Mouse (Mus musculus): Measurements from ENCODE around the gene Kif24. TPM values are rescaled to one million over a fixed set of nuclear protein-coding genes. Genes with fewer than 3 reads are reported as not detected.

Gene Kif24
- polyA plus RNA-seq, 1 experiment from 2014 or later = 9.1 TPM

- Histone ChIP-seq H3K4me3 (no peak overlapping the region), H3K36me3 (no peaks in the 10 kb centered on the region), H3K9me3 (no peaks in the 10 kb centered on the region), H3K27me3 (ENCODE audit: insufficient read depth, poor library complexity, severe bottlenecking) (peaks cover 83% of the 10 kb centered on the region), H3K27ac (no peak overlapping the region), H3K4me1 (peaks cover 36% of the 10 kb centered on the region)
- no peak for DNase-seq (ENCODE audit: low spot score)
- 55% methylated on average over 8 of the region's 8 CpGs for WGBS
These were observed 34.9 kb upstream of the Kif24 start for GRCm38 (mm10) chr4:41499619-41500018.

GRCm38 (mm10) chr4:41498921-41499391 is 34.3 kb upstream of the Kif24 start:
- H3K27me3 ChIP-seq (ENCODE audit: insufficient read depth, poor library complexity, severe bottlenecking) = peaks cover 87% of the 10 kb centered on the region
- peaks cover 36% of the 10 kb centered on the region for H3K4me1 ChIP-seq
- DNase-seq (ENCODE audit: low spot score) = no peak
- H3K9me3 ChIP-seq = no peaks in the 10 kb centered on the region
- peak overlapping the region; percentile 56 for H3K4me3 ChIP-seq
- H3K36me3 ChIP-seq = no peaks in the 10 kb centered on the region
- no peak overlapping the region for H3K27ac ChIP-seq
- 2% methylated on average over 43 of the region's 43 CpGs for WGBS

- H3K4me3 ChIP-seq = peak overlapping the region; percentile 56
- no peaks in the 10 kb centered on the region for H3K9me3 ChIP-seq
- H3K4me1 ChIP-seq = peaks cover 35% of the 10 kb centered on the region
- 7% methylated on average over 72 of the region's 72 CpGs for WGBS
- H3K36me3 ChIP-seq = no peaks in the 10 kb centered on the region
- DNase-seq (ENCODE audit: low spot score) = no peak
- H3K27ac ChIP-seq = 0 out of 2 replicates have a peak overlapping the region, but pooled peaks have one; percentile 52
- H3K27me3 ChIP-seq (ENCODE audit: insufficient read depth, poor library complexity, severe bottlenecking) = peaks cover 94% of the 10 kb centered on the region
These were observed 33.5 kb upstream of the Kif24 start for GRCm38 (mm10) chr4:41497995-41498845.

GRCm38 (mm10) chr4:41497579-41497978 is 32.9 kb upstream of the Kif24 start:
- 0 out of 2 replicates have a peak overlapping the region, but pooled peaks have one; percentile 52 for H3K27ac ChIP-seq
- peaks cover 29% of the 10 kb centered on the region for H3K4me1 ChIP-seq
- 1% methylated on average over 34 of the region's 34 CpGs for WGBS
- H3K36me3 ChIP-seq = no peaks in the 10 kb centered on the region
- peaks cover 94% of the 10 kb centered on the region for H3K27me3 ChIP-seq (ENCODE audit: insufficient read depth, poor library complexity, severe bottlenecking)
- peak overlapping the region; percentile 56 for H3K4me3 ChIP-seq
- no peaks in the 10 kb centered on the region for H3K9me3 ChIP-seq
- DNase-seq (ENCODE audit: low spot score) = no peak

GRCm38 (mm10) chr4:41497046-41497445 is 32.4 kb upstream of the Kif24 start:
- 35% methylated on average over 5 of the region's 5 CpGs for WGBS
- H3K27ac ChIP-seq = no peak overlapping the region
- no peaks in the 10 kb centered on the region for H3K36me3 ChIP-seq
- DNase-seq (ENCODE audit: low spot score) = no peak
- peaks cover 89% of the 10 kb centered on the region for H3K27me3 ChIP-seq (ENCODE audit: insufficient read depth, poor library complexity, severe bottlenecking)
- no peaks in the 10 kb centered on the region for H3K9me3 ChIP-seq
- H3K4me3 ChIP-seq = no peak overlapping the region
- H3K4me1 ChIP-seq = peaks cover 24% of the 10 kb centered on the region

GRCm38 (mm10) chr4:41495850-41496249 is 31.2 kb upstream of the Kif24 start:
- Histone ChIP-seq H3K9me3 (no peaks in the 10 kb centered on the region), H3K27ac (no peak overlapping the region), H3K36me3 (no peaks in the 10 kb centered on the region), H3K4me3 (no peak overlapping the region), H3K4me1 (peaks cover 23% of the 10 kb centered on the region), H3K27me3 (ENCODE audit: insufficient read depth, poor library complexity, severe bottlenecking) (peaks cover 77% of the 10 kb centered on the region)
- no peak for DNase-seq (ENCODE audit: low spot score)
- WGBS = 81% methylated on average over 11 of the region's 11 CpGs

- Histone ChIP-seq H3K36me3 (no peaks in the 10 kb centered on the region), H3K9me3 (no peaks in the 10 kb centered on the region), H3K4me1 (peaks cover 23% of the 10 kb centered on the region), H3K27me3 (ENCODE audit: insufficient read depth, poor library complexity, severe bottlenecking) (peaks cover 69% of the 10 kb centered on the region), H3K27ac (no peak overlapping the region), H3K4me3 (no peak overlapping the region)
- WGBS = 77% methylated on average over 4 of the region's 4 CpGs
- no peak for DNase-seq (ENCODE audit: low spot score)
These were observed 30.4 kb upstream of the Kif24 start for GRCm38 (mm10) chr4:41495076-41495475.

GRCm38 (mm10) chr4:41494378-41494777 is 29.7 kb upstream of the Kif24 start:
- WGBS = 42% methylated on average over 3 of the region's 3 CpGs
- Histone ChIP-seq H3K27me3 (ENCODE audit: insufficient read depth, poor library complexity, severe bottlenecking) (peaks cover 62% of the 10 kb centered on the region), H3K4me3 (no peak overlapping the region)

GRCm38 (mm10) chr4:41493464-41494116 is 28.9 kb upstream of the Kif24 start:
- H3K27me3 ChIP-seq (ENCODE audit: insufficient read depth, poor library complexity, severe bottlenecking) = peaks cover 55% of the 10 kb centered on the region
- WGBS = 73% methylated on average over 3 of the region's 3 CpGs

More at GRCm38 (mm10) chr4:41494378-41494777, 29.7 kb upstream of the Kif24 start:
- Histone ChIP-seq H3K36me3 (no peaks in the 10 kb centered on the region), H3K27ac (no peak overlapping the region), H3K9me3 (no peaks in the 10 kb centered on the region), H3K4me1 (peaks cover 23% of the 10 kb centered on the region)
- no peak for DNase-seq (ENCODE audit: low spot score)

GRCm38 (mm10) chr4:41492951-41493350 is 28.3 kb upstream of the Kif24 start:
- H3K27me3 ChIP-seq (ENCODE audit: insufficient read depth, poor library complexity, severe bottlenecking) = peaks cover 48% of the 10 kb centered on the region

More at GRCm38 (mm10) chr4:41493464-41494116, 28.9 kb upstream of the Kif24 start:
- H3K27ac ChIP-seq = no peak overlapping the region
- peaks cover 15% of the 10 kb centered on the region for H3K4me1 ChIP-seq
- no peak overlapping the region for H3K4me3 ChIP-seq
- no peaks in the 10 kb centered on the region for H3K36me3 ChIP-seq
- H3K9me3 ChIP-seq = no peaks in the 10 kb centered on the region
- no peak for DNase-seq (ENCODE audit: low spot score)

GRCm38 (mm10) chr4:41481601-41482017 is 16.9 kb upstream of the Kif24 start:
- DNase-seq (ENCODE audit: low spot score) = no peak
- WGBS = 70% methylated on average over 6 of the region's 6 CpGs
- H3K9me3 ChIP-seq = no peaks in the 10 kb centered on the region
- no peak overlapping the region for H3K4me3 ChIP-seq
- no peak overlapping the region for H3K27ac ChIP-seq
- H3K36me3 ChIP-seq = peaks cover 29% of the 10 kb centered on the region
- H3K4me1 ChIP-seq = no peaks in the 10 kb centered on the region
- no peaks in the 10 kb centered on the region for H3K27me3 ChIP-seq (ENCODE audit: insufficient read depth, poor library complexity, severe bottlenecking)

More at GRCm38 (mm10) chr4:41492951-41493350, 28.3 kb upstream of the Kif24 start:
- Histone ChIP-seq H3K4me1 (peaks cover 9% of the 10 kb centered on the region), H3K9me3 (no peaks in the 10 kb centered on the region), H3K4me3 (no peak overlapping the region), H3K36me3 (no peaks in the 10 kb centered on the region), H3K27ac (no peak overlapping the region)
- 76% methylated on average over 7 of the region's 7 CpGs for WGBS
- no peak for DNase-seq (ENCODE audit: low spot score)

- 84% methylated on average over 8 of the region's 8 CpGs for WGBS
- Histone ChIP-seq H3K4me3 (no peak overlapping the region), H3K27ac (no peak overlapping the region), H3K9me3 (no peaks in the 10 kb centered on the region), H3K36me3 (peaks cover 29% of the 10 kb centered on the region), H3K4me1 (no peaks in the 10 kb centered on the region), H3K27me3 (ENCODE audit: insufficient read depth, poor library complexity, severe bottlenecking) (no peaks in the 10 kb centered on the region)
- no peak for DNase-seq (ENCODE audit: low spot score)
These were observed 15.6 kb upstream of the Kif24 start for GRCm38 (mm10) chr4:41480254-41480653.

GRCm38 (mm10) chr4:41479456-41479804 is 14.7 kb upstream of the Kif24 start:
- Histone ChIP-seq H3K4me1 (no peaks in the 10 kb centered on the region; the same call in 1 of the 2 replicates), H3K9me3 (no peaks in the 10 kb centered on the region), H3K36me3 (peaks cover 29% of the 10 kb centered on the region), H3K27ac (no peak overlapping the region), H3K4me3 (no peak overlapping the region), H3K27me3 (ENCODE audit: insufficient read depth, poor library complexity, severe bottlenecking) (no peaks in the 10 kb centered on the region)
- WGBS = 83% methylated on average over 1 of the region's 1 CpGs
- DNase-seq (ENCODE audit: low spot score) = no peak
